Mouse (Mus musculus) lung, embryonic 15.5 days (tissue): ENCODE results near the gene Olfr148. TPM values are rescaled to one million over a fixed set of nuclear protein-coding genes. Genes with fewer than 3 reads are reported as not detected.

Source experiments
- ATAC-seq: fragments of 200-750 bp; cut with Nextera tagmentation; 2 replicates; pipeline ENCODE4 v1.8.0; 2017; ENCODE audit warnings: moderate number of reproducible peaks, borderline replicate concordance; ENCODE audit not compliant: low FRiP score, low TSS enrichment; ENCODE audit errors: extremely low read depth
- H3K27ac ChIP-seq: fragments of 300-500 bp; sonication (generic); 2 replicates; pipeline ENCODE4 v1.5.1; 2015; ENCODE audit warnings: moderate library complexity, mild to moderate bottlenecking, inconsistent platforms
- H3K27me3 ChIP-seq: fragments of 300-500 bp; sonication (generic); 2 replicates; pipeline ENCODE4 v1.6.1; 2015; ENCODE audit warnings: inconsistent platforms
- H3K36me3 ChIP-seq: fragments of 300-500 bp; sonication (generic); 2 replicates; pipeline ENCODE4 v1.6.1; 2015; ENCODE audit warnings: inconsistent platforms
- H3K4me1 ChIP-seq: fragments of 300-500 bp; sonication (generic); 2 replicates; pipeline ENCODE4 v1.6.1; 2015; ENCODE audit warnings: inconsistent platforms
- H3K4me2 ChIP-seq: fragments of 300-500 bp; sonication (generic); 2 replicates; pipeline ENCODE4 v1.6.1; 2015; ENCODE audit warnings: inconsistent platforms, mild to moderate bottlenecking, moderate library complexity
- H3K4me3 ChIP-seq: fragments of 300-500 bp; sonication (generic); 2 replicates; pipeline ENCODE4 v1.5.1; 2015; ENCODE audit warnings: mild to moderate bottlenecking, inconsistent platforms
- H3K9ac ChIP-seq: fragments of 300-500 bp; sonication (generic); 2 replicates; pipeline ENCODE4 v1.6.1; 2015; ENCODE audit warnings: inconsistent platforms
- H3K9me3 ChIP-seq: fragments of 300-500 bp; sonication (generic); 2 replicates; pipeline ENCODE4 v1.6.1; 2016; ENCODE audit warnings: inconsistent platforms
- WGBS: fragments of 180-500 bp; shearing (Covaris S2); methylation state at CpG from one replicate; pipeline ENCODE4 v1.1.7; 2015; 5-methylcytosine and 5-hydroxymethylcytosine counted together
- polyA plus RNA-seq: library from polyadenylated mRNA; unstranded; fragments of >200 nt; fragmentation: Nextera tagmentation; extraction: Ambion mirVana; gene quantifications from 2 replicates; pipeline ENCODE4 v1.2.1, GENCODE M21; 2015

Gene Olfr148
- polyA plus RNA-seq, 1 experiment from 2014 or later, result not detected

- H3K9ac ChIP-seq, result no peak overlapping the region
- no peak overlapping the region for H3K27ac ChIP-seq
- no peak overlapping the region for H3K4me2 ChIP-seq
- 24% methylated on average over 4 of the region's 4 CpGs for WGBS
- no peak overlapping the region for H3K4me3 ChIP-seq
- no peaks in the 10 kb centered on the region for H3K27me3 ChIP-seq
- no peaks in the 10 kb centered on the region for H3K36me3 ChIP-seq
- ATAC-seq, result no peak
- no peaks in the 10 kb centered on the region for H3K9me3 ChIP-seq
- H3K4me1 ChIP-seq, result no peaks in the 10 kb centered on the region
Observed at GRCm38 (mm10) chr9:39633913-39634594, 23.6 kb downstream of the Olfr148 start.

GRCm38 (mm10) chr9:39644785-39645184 lies 34.3 kb downstream of the Olfr148 start, which contains the start of gene Olfr961:
TSS of gene Olfr961 (plus strand) at chr9:39645085.
- H3K36me3 ChIP-seq, result no peaks in the 10 kb centered on the region
- H3K9ac ChIP-seq, result no peak within 1 kb of the TSS
- no peak within 1 kb of the TSS for H3K4me3 ChIP-seq
- no peaks in the 10 kb centered on the region for H3K9me3 ChIP-seq
- no peaks in the 10 kb centered on the region for H3K4me1 ChIP-seq
- H3K27ac ChIP-seq, result no peak within 1 kb of the TSS
- ATAC-seq, result no peak
- no peaks in the 10 kb centered on the region for H3K27me3 ChIP-seq
- no peak within 1 kb of the TSS for H3K4me2 ChIP-seq

GRCm38 (mm10) chr9:39647382-39647781 lies 36.9 kb downstream of the Olfr148 start:
- 75% methylated on average over 4 of the region's 4 CpGs for WGBS
- no peak for ATAC-seq

GRCm38 (mm10) chr9:39654756-39655396 lies 44.4 kb downstream of the Olfr148 start:
- H3K4me2 ChIP-seq, result no peak overlapping the region
- no peaks in the 10 kb centered on the region for H3K36me3 ChIP-seq
- 56% methylated on average over 6 of the region's 6 CpGs for WGBS
- no peak for ATAC-seq
- no peak overlapping the region for H3K27ac ChIP-seq
- H3K9ac ChIP-seq, result no peak overlapping the region
- no peaks in the 10 kb centered on the region for H3K27me3 ChIP-seq
- no peak overlapping the region for H3K4me3 ChIP-seq
- H3K4me1 ChIP-seq, result no peaks in the 10 kb centered on the region
- no peaks in the 10 kb centered on the region for H3K9me3 ChIP-seq

More at GRCm38 (mm10) chr9:39647382-39647781, 36.9 kb downstream of the Olfr148 start:
- H3K4me2 ChIP-seq, result no peak overlapping the region
- H3K9ac ChIP-seq, result no peak overlapping the region
- no peak overlapping the region for H3K4me3 ChIP-seq
- no peaks in the 10 kb centered on the region for H3K27me3 ChIP-seq
- H3K36me3 ChIP-seq, result no peaks in the 10 kb centered on the region
- H3K27ac ChIP-seq, result no peak overlapping the region
- no peaks in the 10 kb centered on the region for H3K4me1 ChIP-seq
- H3K9me3 ChIP-seq, result no peaks in the 10 kb centered on the region

Other genes starting within 250 kb of the Olfr148 start
- not detected in 2 replicates for gene Olfr951, start 223.2 kb upstream of the Olfr148 start, polyA plus RNA-seq
- gene Olfr952, start 183.5 kb upstream of the Olfr148 start, polyA plus RNA-seq, result not detected in 2 replicates
- gene Olfr954, start 154.0 kb upstream of the Olfr148 start, polyA plus RNA-seq, result not detected in 2 replicates
- not detected in 2 replicates for gene Olfr955, start 138.7 kb upstream of the Olfr148 start, polyA plus RNA-seq
- not detected in 2 replicates for gene Olfr44, start 116.7 kb upstream of the Olfr148 start, polyA plus RNA-seq
- not detected in 2 replicates for gene Olfr957, start 94.8 kb upstream of the Olfr148 start, polyA plus RNA-seq
- not detected in 2 replicates for gene Olfr958, start 56.6 kb upstream of the Olfr148 start, polyA plus RNA-seq
- gene Olfr959, start 35.1 kb upstream of the Olfr148 start, polyA plus RNA-seq, result not detected in 2 replicates
- 8.2 and 10.0 TPM in 2 replicates for gene AW551984, start 6.3 kb upstream of the Olfr148 start, polyA plus RNA-seq
- not detected in 2 replicates for gene Olfr960, start 10.7 kb downstream of the Olfr148 start, polyA plus RNA-seq
- gene Olfr961, start 34.4 kb downstream of the Olfr148 start, polyA plus RNA-seq, result not detected in 2 replicates
- gene Olfr963, start 56.5 kb downstream of the Olfr148 start, polyA plus RNA-seq, result not detected in 2 replicates
- not detected in 2 replicates for gene Olfr149, start 96.5 kb downstream of the Olfr148 start, polyA plus RNA-seq
- gene Olfr965, start 100.7 kb downstream of the Olfr148 start, polyA plus RNA-seq, result not detected in 2 replicates
- gene Olfr150, start 120.3 kb downstream of the Olfr148 start, polyA plus RNA-seq, result not detected in 2 replicates
- not detected in 2 replicates for gene Olfr967, start 135.6 kb downstream of the Olfr148 start, polyA plus RNA-seq
- not detected in 2 replicates for gene Olfr968, start 172.6 kb downstream of the Olfr148 start, polyA plus RNA-seq
- not detected in 2 replicates for gene Olfr969, start 180.3 kb downstream of the Olfr148 start, polyA plus RNA-seq
- not detected in 2 replicates for gene Olfr970, start 198.2 kb downstream of the Olfr148 start, polyA plus RNA-seq
- not detected in 2 replicates for gene Olfr971, start 226.2 kb downstream of the Olfr148 start, polyA plus RNA-seq